Comparison of ENCODE assay signal across 8 mouse cellular contexts in the genomic region with DNA sequence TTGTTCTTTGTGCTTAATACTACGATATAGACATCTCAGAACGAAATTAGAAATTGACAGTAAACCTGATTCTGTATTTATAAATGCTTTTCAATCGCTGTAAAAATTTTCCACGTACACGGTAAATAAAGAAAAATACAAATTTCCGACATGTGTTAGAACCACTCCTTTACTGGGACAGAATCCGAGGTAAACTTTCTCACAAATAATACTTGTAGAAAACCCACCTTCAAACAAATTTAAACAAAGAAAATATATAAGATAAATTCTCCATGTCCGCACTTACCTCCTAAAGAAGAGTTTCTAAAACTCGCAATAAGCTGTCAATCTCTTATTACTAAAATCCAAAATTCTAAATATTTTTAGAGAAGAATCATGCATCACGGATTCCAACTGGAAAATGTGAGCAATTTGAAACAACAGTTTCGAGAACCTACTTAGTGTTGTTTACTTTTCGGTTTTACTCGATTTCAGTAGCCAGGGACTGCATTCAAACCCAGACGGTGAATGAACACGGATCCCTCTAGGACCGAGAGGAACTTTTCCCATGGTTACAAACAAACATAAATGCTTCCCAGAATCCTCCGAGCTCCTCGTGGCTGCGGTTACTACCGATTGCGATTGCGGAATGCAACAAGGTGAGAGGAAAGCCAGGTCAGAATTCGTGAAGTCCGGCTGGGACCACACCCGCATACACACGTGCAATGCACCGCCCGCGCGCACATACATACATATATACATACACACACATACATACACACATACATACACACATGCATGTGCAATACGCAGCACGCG. TPM values are rescaled to one million over a fixed set of nuclear protein-coding genes. Genes with fewer than 3 reads are reported as not detected.
DNase-seq lines count a peak whose midpoint lies in the region; ATAC-seq and TF ChIP-seq lines count a peak whose summit lies in the region.

No protein-coding gene starts in this region.

- peak; percentile 89 for DNase-seq in 416B (ENCODE audit: low read depth)
- peak; percentile 95 for DNase-seq in embryonic facial prominence, embryonic 14.5 days (ENCODE audit: low spot score)
- DNase-seq in heart, adult 2 months = peak; percentile 75 to 81
- peak; percentile 93 for DNase-seq in kidney, adult 2 months
- DNase-seq in midbrain, embryonic 14.5 days = peak; percentile 92
- peak; percentile 46 for DNase-seq in spleen, adult 12 weeks (ENCODE audit: low spot score)

- H3K9ac ChIP-seq in embryonic facial prominence, embryonic 14.5 days (ENCODE audit: low read depth, low read length) = peak overlapping the region; percentile 79
- peak overlapping the region; percentile 63 for H3K9ac ChIP-seq in heart, adult 2 months (ENCODE audit: low read depth, low read length)
- H3K9ac ChIP-seq in limb, embryonic 12.5 days (replicated peaks) = peak overlapping the region; percentile 74
- peak overlapping the region; percentile 74; the same call in 1 of the 2 replicates for H3K9ac ChIP-seq in midbrain, embryonic 14.5 days (replicated peaks; ENCODE audit: low read length)

- intact Hi-C loops in heart, adult 2 months (cut with DNase I) = no loop called here

- peak overlapping the region; percentile 78 for H3K4me2 ChIP-seq in embryonic facial prominence, embryonic 14.5 days (ENCODE audit: low read depth, low read length)
- H3K4me2 ChIP-seq in limb, embryonic 12.5 days = peak overlapping the region; percentile 88
- peak overlapping the region; percentile 74 for H3K4me2 ChIP-seq in midbrain, embryonic 14.5 days (ENCODE audit: low read length)

- WGBS in bone marrow, adult 2 months = under 1% methylated on average over 33 of the region's 33 CpGs
- WGBS in embryonic facial prominence, embryonic 14.5 days = under 1% methylated on average over 33 of the region's 33 CpGs
- WGBS in heart, adult 2 months = under 1% methylated on average over 33 of the region's 33 CpGs
- under 1% methylated on average over 33 of the region's 33 CpGs for WGBS in kidney, adult 2 months
- WGBS in limb, embryonic 12.5 days = under 1% methylated on average over 33 of the region's 33 CpGs
- under 1% methylated on average over 33 of the region's 33 CpGs for WGBS in midbrain, embryonic 14.5 days

- H3K27ac ChIP-seq in bone marrow, adult 2 months (ENCODE audit: control insufficient read depth, insufficient read depth, low read depth, low read length, poor library complexity) = no peak overlapping the region
- H3K27ac ChIP-seq in embryonic facial prominence, embryonic 14.5 days (replicated peaks; ENCODE audit: low read depth, low read length) = peak overlapping the region; percentile 57
- H3K27ac ChIP-seq in heart, adult 2 months = peak overlapping the region; percentile 79
- H3K27ac ChIP-seq in kidney, adult 2 months (ENCODE audit: insufficient read depth, low read depth, low read length) = no peak overlapping the region
- H3K27ac ChIP-seq in limb, embryonic 12.5 days = 0 out of 2 replicates have a peak overlapping the region, but pooled peaks have one; percentile 50
- 0 out of 2 replicates have a peak overlapping the region, but pooled peaks have one; percentile 28 for H3K27ac ChIP-seq in midbrain, embryonic 14.5 days (replicated peaks; ENCODE audit: low read depth, low read length)

- TF ChIP-seq CTCF in bone marrow, adult 2 months (IDR thresholded peaks at IDR 0.05; ENCODE audit: control insufficient read depth, insufficient read depth, low read length) = no peak
- TF ChIP-seq CTCF in heart, adult 2 months (IDR thresholded peaks at IDR 0.05) = no peak
- no peak for TF ChIP-seq CTCF in kidney, adult 2 months (conservative IDR thresholded peaks at IDR 0.05; ENCODE audit: insufficient read depth, insufficient read length, low read depth, low read length)

- TF ChIP-seq EP300 in heart, adult 2 months (IDR thresholded peaks at IDR 0.05; ENCODE audit: insufficient read depth, low read depth, low read length) = peak; percentile 74; the same call in 1 of the 2 replicates

- TF ChIP-seq POLR2A in bone marrow, adult 2 months (IDR thresholded peaks at IDR 0.05; ENCODE audit: borderline replicate concordance, control insufficient read depth, low read depth, low read length) = no peak
- peak; percentile 51; the same call in 1 of the 2 replicates for TF ChIP-seq POLR2A in heart, adult 2 months (IDR thresholded peaks at IDR 0.05; ENCODE audit: insufficient read depth, low read depth, low read length)
- TF ChIP-seq POLR2A in kidney, adult 2 months (IDR thresholded peaks at IDR 0.05; ENCODE audit: low read depth, low read length) = no peak

- peaks cover 13% of the 10 kb centered on the region for H3K36me3 ChIP-seq in embryonic facial prominence, embryonic 14.5 days (ENCODE audit: control insufficient read depth, insufficient read depth, low read length)
- H3K36me3 ChIP-seq in heart, adult 2 months (ENCODE audit: control insufficient read depth, insufficient read depth, low read length) = peaks cover 6% of the 10 kb centered on the region
- H3K36me3 ChIP-seq in kidney, adult 2 months (ENCODE audit: control insufficient read depth, insufficient read depth, low read length) = no peaks in the 10 kb centered on the region
- H3K36me3 ChIP-seq in limb, embryonic 12.5 days = peaks cover 16% of the 10 kb centered on the region
- peaks cover 3% of the 10 kb centered on the region; the same call in 1 of the 2 replicates for H3K36me3 ChIP-seq in midbrain, embryonic 14.5 days (ENCODE audit: control insufficient read depth, insufficient read depth, low read length)

- no peaks in the 10 kb centered on the region for H3K9me3 ChIP-seq in embryonic facial prominence, embryonic 14.5 days (ENCODE audit: control insufficient read depth, low read length)
- no peaks in the 10 kb centered on the region for H3K9me3 ChIP-seq in limb, embryonic 12.5 days
- H3K9me3 ChIP-seq in midbrain, embryonic 14.5 days (ENCODE audit: control insufficient read depth, low read length) = no peaks in the 10 kb centered on the region

- H3K4me1 ChIP-seq in bone marrow, adult 2 months (ENCODE audit: control insufficient read depth, insufficient read depth, low read length) = peaks cover 3% of the 10 kb centered on the region
- H3K4me1 ChIP-seq in embryonic facial prominence, embryonic 14.5 days (ENCODE audit: control insufficient read depth, insufficient read depth, low read length) = 0 out of 2 replicates have a peak, but pooled peaks cover 4% of the 10 kb centered on the region
- H3K4me1 ChIP-seq in heart, adult 2 months (ENCODE audit: control insufficient read depth, insufficient read depth, low read length) = peaks cover 5% of the 10 kb centered on the region
- peaks cover 4% of the 10 kb centered on the region; the same call in 1 of the 2 replicates for H3K4me1 ChIP-seq in kidney, adult 2 months (ENCODE audit: control insufficient read depth, insufficient read depth, low read length)
- H3K4me1 ChIP-seq in limb, embryonic 12.5 days (replicated peaks) = peaks cover 10% of the 10 kb centered on the region; the same call in 1 of the 2 replicates
- H3K4me1 ChIP-seq in midbrain, embryonic 14.5 days (ENCODE audit: control insufficient read depth, insufficient read depth, low read length) = peaks cover 8% of the 10 kb centered on the region

- H3K4me3 ChIP-seq in bone marrow, adult 2 months (replicated peaks; ENCODE audit: control insufficient read depth, low read depth, low read length) = peak overlapping the region; percentile 99
- peak overlapping the region; percentile 84 for H3K4me3 ChIP-seq in embryonic facial prominence, embryonic 14.5 days (ENCODE audit: low read depth, low read length)
- peak overlapping the region; percentile 76 for H3K4me3 ChIP-seq in heart, adult 2 months
- peak overlapping the region; percentile 98 for H3K4me3 ChIP-seq in kidney, adult 2 months (ENCODE audit: insufficient read depth, low read depth, low read length)
- H3K4me3 ChIP-seq in limb, embryonic 12.5 days (replicated peaks) = peak overlapping the region; percentile 81
- H3K4me3 ChIP-seq in midbrain, embryonic 14.5 days (replicated peaks; ENCODE audit: low read depth, low read length) = peak overlapping the region; percentile 63

- H3K27me3 ChIP-seq in embryonic facial prominence, embryonic 14.5 days (replicated peaks; ENCODE audit: control insufficient read depth, insufficient read depth, low read length) = no peaks in the 10 kb centered on the region
- no peaks in the 10 kb centered on the region for H3K27me3 ChIP-seq in heart, adult 2 months (ENCODE audit: control insufficient read depth, insufficient read depth, low read length)
- no peaks in the 10 kb centered on the region for H3K27me3 ChIP-seq in kidney, adult 2 months (replicated peaks; ENCODE audit: control insufficient read depth, insufficient read depth, low read length)
- no peaks in the 10 kb centered on the region for H3K27me3 ChIP-seq in limb, embryonic 12.5 days
- no peaks in the 10 kb centered on the region for H3K27me3 ChIP-seq in midbrain, embryonic 14.5 days (ENCODE audit: control insufficient read depth, insufficient read depth, low read length)

- peaks cover 2% of the 10 kb centered on the region for H3K79me2 ChIP-seq in heart, adult 2 months (replicated peaks; ENCODE audit: control insufficient read depth, insufficient read depth, low read length)

- peak; percentile 90 for ATAC-seq in embryonic facial prominence, embryonic 14.5 days (ENCODE audit: low read depth)
- peak; percentile 76 for ATAC-seq in limb, embryonic 12.5 days (ENCODE audit: insufficient number of reproducible peaks, insufficient read depth, low FRiP score, low TSS enrichment, low read depth)
- ATAC-seq in midbrain, embryonic 14.5 days (ENCODE audit: low FRiP score, low TSS enrichment) = peak; percentile 87

RNA-seq across cellular contexts. Expression of gene Atf6, which starts 0.7 kb away (rescaled TPM):
- polyA plus RNA-seq in bone marrow, adult 2 months (2011; ENCODE audit: insufficient read depth, insufficient read length, low replicate concordance, missing spikeins) = 3.8 and 7.7 TPM in 2 replicates
- polyA plus RNA-seq in embryonic facial prominence, embryonic 14.5 days (2014; fragmentation: Nextera tagmentation; extraction: Ambion mirVana) = 10.8 and 11.7 TPM in 2 replicates
- 10 to 100 TPM; 62.6 to 82.3 TPM for total RNA-seq in heart, adult 2 months (2021)
- polyA plus RNA-seq in heart, adult 2 months (2012; rRNA removed) = 22.0 and 44.5 TPM in 2 replicates
- polyA plus RNA-seq in kidney, adult 2 months (2012; rRNA removed) = 15.4 and 16.4 TPM in 2 replicates
- 8.4 and 9.3 TPM in 2 replicates for polyA plus RNA-seq in limb, embryonic 12.5 days (2016; fragmentation: Nextera tagmentation; extraction: Ambion mirVana)
- 7.8 and 12.0 TPM in 2 replicates for polyA plus RNA-seq in midbrain, embryonic 14.5 days (2014; fragmentation: Nextera tagmentation; extraction: Ambion mirVana)

RNA-seq across cellular contexts. Expression of gene Gm26620, which starts 16.6 kb away (rescaled TPM):
- polyA plus RNA-seq in bone marrow, adult 2 months (2011; ENCODE audit: insufficient read depth, insufficient read length, low replicate concordance, missing spikeins) = 2.4 and 4.4 TPM in 2 replicates
- 1.1 and 1.5 TPM in 2 replicates for polyA plus RNA-seq in embryonic facial prominence, embryonic 14.5 days (2014; fragmentation: Nextera tagmentation; extraction: Ambion mirVana)
- total RNA-seq in heart, adult 2 months (2021) = under 1 TPM in 1 of 2 experiments, not detected in 1; 0.52 TPM
- polyA plus RNA-seq in heart, adult 2 months (2012; rRNA removed) = 0.53 and 0.61 TPM in 2 replicates
- 0.75 and 1.8 TPM in 2 replicates for polyA plus RNA-seq in kidney, adult 2 months (2012; rRNA removed)
- 0.28 and 0.42 TPM in 2 replicates for polyA plus RNA-seq in limb, embryonic 12.5 days (2016; fragmentation: Nextera tagmentation; extraction: Ambion mirVana)
- polyA plus RNA-seq in midbrain, embryonic 14.5 days (2014; fragmentation: Nextera tagmentation; extraction: Ambion mirVana) = 0.90 and 0.95 TPM in 2 replicates

RNA-seq across cellular contexts. Expression of gene Dusp12, which starts 17.0 kb away (rescaled TPM):
- polyA plus RNA-seq in bone marrow, adult 2 months (2011; ENCODE audit: insufficient read depth, insufficient read length, low replicate concordance, missing spikeins) = 7.5 and 18.2 TPM in 2 replicates
- polyA plus RNA-seq in embryonic facial prominence, embryonic 14.5 days (2014; fragmentation: Nextera tagmentation; extraction: Ambion mirVana) = 43.7 and 44.7 TPM in 2 replicates
- 1 to 10 TPM; 6.8 to 7.0 TPM for total RNA-seq in heart, adult 2 months (2021)
- 6.7 and 10.3 TPM in 2 replicates for polyA plus RNA-seq in heart, adult 2 months (2012; rRNA removed)
- 13.8 and 18.8 TPM in 2 replicates for polyA plus RNA-seq in kidney, adult 2 months (2012; rRNA removed)
- polyA plus RNA-seq in limb, embryonic 12.5 days (2016; fragmentation: Nextera tagmentation; extraction: Ambion mirVana) = 46.0 and 53.2 TPM in 2 replicates
- 40.9 and 44.0 TPM in 2 replicates for polyA plus RNA-seq in midbrain, embryonic 14.5 days (2014; fragmentation: Nextera tagmentation; extraction: Ambion mirVana)

RNA-seq across cellular contexts. Expression of gene Fcrlb, which starts 44.4 kb away (rescaled TPM):
- not detected in 2 replicates for polyA plus RNA-seq in bone marrow, adult 2 months (2011; ENCODE audit: insufficient read depth, insufficient read length, low replicate concordance, missing spikeins)
- polyA plus RNA-seq in embryonic facial prominence, embryonic 14.5 days (2014; fragmentation: Nextera tagmentation; extraction: Ambion mirVana) = not detected in 2 replicates
- total RNA-seq in heart, adult 2 months (2021) = not detected
- polyA plus RNA-seq in heart, adult 2 months (2012; rRNA removed) = not detected in 2 replicates
- polyA plus RNA-seq in kidney, adult 2 months (2012; rRNA removed) = 0.31 and 0.54 TPM in 2 replicates
- not detected in 2 replicates for polyA plus RNA-seq in limb, embryonic 12.5 days (2016; fragmentation: Nextera tagmentation; extraction: Ambion mirVana)
- polyA plus RNA-seq in midbrain, embryonic 14.5 days (2014; fragmentation: Nextera tagmentation; extraction: Ambion mirVana) = 0.34 and 0.71 TPM in 2 replicates

RNA-seq across cellular contexts. Expression of gene Fcrla, which starts 59.1 kb away (rescaled TPM):
- 18.2 and 44.1 TPM in 2 replicates for polyA plus RNA-seq in bone marrow, adult 2 months (2011; ENCODE audit: insufficient read depth, insufficient read length, low replicate concordance, missing spikeins)
- not detected in 2 replicates for polyA plus RNA-seq in embryonic facial prominence, embryonic 14.5 days (2014; fragmentation: Nextera tagmentation; extraction: Ambion mirVana)
- total RNA-seq in heart, adult 2 months (2021) = under 1 TPM; 0.39 to 0.89 TPM
- polyA plus RNA-seq in heart, adult 2 months (2012; rRNA removed) = 1.9 and 2.2 TPM in 2 replicates
- 0.71 and 6.4 TPM in 2 replicates for polyA plus RNA-seq in kidney, adult 2 months (2012; rRNA removed)
- not detected in 2 replicates for polyA plus RNA-seq in limb, embryonic 12.5 days (2016; fragmentation: Nextera tagmentation; extraction: Ambion mirVana)
- not detected in 2 replicates for polyA plus RNA-seq in midbrain, embryonic 14.5 days (2014; fragmentation: Nextera tagmentation; extraction: Ambion mirVana)

Comparison
In these comparisons a context has a peak if more than half of its experiments do, and no peak if none do; other contexts are left out.
1. H3K27ac ChIP-seq: peak in embryonic facial prominence, embryonic 14.5 days (single experiment), heart, adult 2 months (single experiment), limb, embryonic 12.5 days (single experiment) and midbrain, embryonic 14.5 days (single experiment); none in bone marrow, adult 2 months (single experiment) and kidney, adult 2 months (single experiment).
2. Peak in every context shown above with its lines, with median percentiles within 50 percentile points of each other: DNase-seq, H3K4me3 ChIP-seq, ATAC-seq, H3K4me2 ChIP-seq and H3K9ac ChIP-seq.